Mouse (Mus musculus) liver, adult 2 months (tissue): ENCODE data around the gene Qsox1.

Experiments used
- CTCF ChIP-seq: fragments of 200-500 bp; IDR thresholded peaks from 2 replicates; pipeline ENCODE4 v1.5.1; 2011; ENCODE audit warnings: low read depth, low read length, control low read depth
- POLR2A ChIP-seq: fragments of 200-500 bp; IDR thresholded peaks from 2 replicates; pipeline ENCODE4 v1.6.1; 2011; ENCODE audit warnings: low read length, control low read depth; ENCODE audit not compliant: insufficient read depth; ENCODE audit errors: extremely low read depth

DNA sequence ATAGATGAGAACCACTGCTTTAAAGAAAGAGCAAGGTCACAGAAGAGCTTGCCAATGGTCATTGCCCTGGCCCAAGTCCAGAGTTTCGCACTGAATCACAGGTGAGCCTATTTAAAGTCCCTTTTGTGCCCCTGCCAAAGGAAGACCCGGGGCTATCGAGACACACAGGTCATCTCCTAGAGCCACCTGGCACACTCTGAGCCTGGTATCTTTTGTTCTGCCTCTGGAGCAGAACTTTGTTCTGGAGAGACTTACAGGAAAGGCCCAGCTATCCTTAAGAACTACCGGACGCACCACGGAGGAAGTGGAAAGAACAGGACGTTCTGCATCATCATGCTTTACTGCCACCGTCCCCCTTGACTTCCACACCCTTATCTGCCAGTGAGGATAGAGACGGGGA lies 7.1 kb downstream of the Qsox1 start:
- no peak for TF ChIP-seq CTCF
- TF ChIP-seq POLR2A: no peak
